Mouse (Mus musculus) adipocyte (in vitro differentiated cells): Measurements from ENCODE around the gene Trove2.
A peak's percentile ranks its signal among the peaks of the same experiment; 100 is the strongest.

Experiments
- DNase-seq: peaks from one replicate; pipeline ENCODE4 v3.0.0-alpha.2; 2016; ENCODE audit warnings: low spot score

The Trove2 gene

DNA sequence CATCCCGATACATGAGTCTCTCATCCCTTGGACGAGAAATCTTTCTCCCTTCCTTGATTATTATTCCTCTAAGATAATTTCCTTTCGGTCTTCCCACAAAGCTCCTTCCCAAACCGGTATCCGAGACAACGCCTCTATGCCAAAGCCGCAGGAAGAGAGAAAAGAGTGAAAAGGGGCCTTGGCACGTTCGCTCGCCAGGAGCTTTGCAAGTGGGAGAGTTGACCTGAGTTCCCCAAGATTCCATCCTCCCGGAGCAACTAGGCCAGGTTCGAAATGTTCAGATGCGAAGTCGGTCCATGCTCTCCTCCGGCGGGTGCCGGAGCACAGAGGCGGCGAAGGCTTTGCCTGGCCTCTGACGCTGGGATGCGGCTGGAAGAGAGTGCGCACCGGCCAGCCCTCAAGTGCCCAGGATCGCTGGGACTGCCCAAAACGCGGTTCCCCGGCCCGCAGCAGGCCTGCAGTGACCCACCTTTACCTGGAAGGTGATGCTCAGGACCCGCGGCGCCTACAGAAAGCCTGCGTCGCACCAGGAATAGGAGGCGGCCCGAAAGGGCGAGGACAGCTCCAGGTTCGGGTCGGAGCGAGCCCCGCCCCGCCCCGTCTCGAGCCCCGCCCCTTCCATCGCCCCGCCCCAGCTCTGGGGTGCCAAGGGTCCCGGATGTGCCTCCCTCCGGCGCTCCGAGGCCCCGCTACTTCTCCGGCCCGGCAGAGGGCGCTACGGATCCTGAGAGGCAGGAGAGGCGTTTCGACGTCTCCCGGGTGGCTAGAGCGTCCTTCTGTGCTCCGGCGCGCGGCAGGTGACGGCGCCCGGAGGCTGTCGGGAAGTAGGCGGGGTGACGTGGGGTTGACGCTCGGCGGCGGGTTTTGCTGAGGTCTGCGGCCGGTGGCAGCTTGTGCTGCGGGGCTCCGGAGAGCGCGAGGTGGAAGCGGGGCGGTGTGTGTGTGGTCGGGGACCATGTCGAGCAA lies at the start of gene Trove2, which contains the start of gene Uchl5:
Gene Trove2, minus strand, starts transcription at position 623 of the 966 bp plus-strand sequence.
Gene Uchl5, plus strand, starts transcription at position 827 of the 966 bp plus-strand sequence.
- peak; percentile 96 for DNase-seq

DNA sequence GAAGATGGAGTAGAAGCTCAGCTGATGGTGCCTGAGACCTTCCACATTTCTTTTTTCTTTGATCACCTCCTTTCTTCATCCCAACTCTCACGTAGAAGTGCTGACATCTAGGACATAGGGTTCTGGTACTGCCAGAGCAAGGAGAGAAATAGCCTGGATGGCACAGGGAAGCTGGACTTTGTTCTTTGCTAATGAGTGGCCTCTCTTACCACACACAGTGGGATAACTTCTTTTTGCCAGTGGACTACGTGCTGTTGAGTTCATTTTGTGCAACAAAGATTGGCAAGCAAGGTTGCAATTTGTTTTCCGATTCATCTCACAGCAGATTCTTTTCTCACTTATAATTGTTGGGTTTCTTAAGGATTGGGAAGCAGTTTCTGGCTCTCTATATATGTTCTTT lies 45.8 kb upstream of the Trove2 start:
- DNase-seq, result no peak

DNA sequence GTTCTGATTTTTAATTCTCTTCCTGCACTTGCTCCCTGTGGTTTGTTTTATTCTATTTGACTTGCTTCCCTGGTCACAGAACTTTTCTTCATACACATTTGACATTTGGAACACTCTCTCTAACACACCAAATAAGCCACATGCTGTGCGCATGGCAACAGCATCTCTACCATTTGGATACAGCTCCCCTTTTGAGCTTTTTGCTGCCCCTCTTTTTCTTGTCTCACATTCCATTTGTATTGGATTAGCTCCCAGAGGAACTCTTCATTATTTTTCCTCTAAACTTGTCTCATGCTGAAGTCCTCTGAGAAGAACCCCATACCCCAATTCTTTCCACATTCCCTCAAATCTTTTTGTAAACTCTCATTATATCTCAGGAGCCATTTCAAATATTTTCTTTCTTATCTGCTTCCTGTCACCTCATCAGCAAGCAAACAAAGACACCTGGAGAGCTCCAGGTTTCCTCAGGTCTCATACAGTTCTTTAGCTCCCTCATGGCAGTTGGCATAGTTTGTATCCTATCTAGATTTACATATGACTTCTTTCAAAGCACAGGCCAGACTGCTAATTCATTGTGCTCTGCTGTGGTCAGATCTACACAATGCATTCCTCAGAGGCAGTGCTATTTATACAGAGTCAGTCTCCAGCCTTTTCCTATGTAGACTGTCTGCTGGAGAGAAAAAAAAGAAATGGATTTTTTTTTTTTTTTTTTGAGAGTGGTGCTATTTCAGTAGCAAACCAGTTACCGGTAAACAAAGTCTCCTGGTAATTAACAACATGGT lies 43.4 kb upstream of the Trove2 start:
- DNase-seq, result no peak

DNA sequence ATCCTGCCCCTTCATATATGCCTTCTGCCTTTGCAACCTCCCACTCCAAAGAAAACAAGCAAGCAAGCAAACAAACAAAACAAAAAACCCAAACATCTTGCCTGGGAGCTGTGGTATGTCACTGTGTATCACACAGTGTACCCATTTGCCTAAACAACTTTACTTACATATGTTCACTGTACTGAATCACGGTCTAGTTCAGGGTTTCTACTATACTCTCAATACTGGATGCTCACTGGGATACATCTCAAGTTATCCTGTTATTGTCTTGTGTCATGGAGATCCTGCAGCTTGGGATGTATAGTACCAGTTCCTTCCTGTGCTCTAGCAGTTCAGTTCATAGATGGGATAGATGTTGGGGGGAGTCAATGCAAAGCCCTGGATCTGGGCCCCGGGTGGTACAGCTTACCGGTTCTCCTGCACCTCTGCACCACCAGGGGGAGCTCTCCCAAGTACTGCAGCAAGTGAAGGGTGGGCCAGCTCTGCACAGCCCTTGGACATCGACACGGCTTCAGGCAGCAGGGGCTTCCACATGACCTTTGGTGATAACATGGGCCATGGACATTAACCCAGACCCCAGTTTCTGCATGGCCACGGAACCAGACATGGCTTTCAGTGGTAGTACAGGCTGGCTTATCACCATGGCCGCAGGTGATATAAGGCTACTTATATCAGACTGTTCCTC lies 37.0 kb upstream of the Trove2 start:
- DNase-seq, result no peak

DNA sequence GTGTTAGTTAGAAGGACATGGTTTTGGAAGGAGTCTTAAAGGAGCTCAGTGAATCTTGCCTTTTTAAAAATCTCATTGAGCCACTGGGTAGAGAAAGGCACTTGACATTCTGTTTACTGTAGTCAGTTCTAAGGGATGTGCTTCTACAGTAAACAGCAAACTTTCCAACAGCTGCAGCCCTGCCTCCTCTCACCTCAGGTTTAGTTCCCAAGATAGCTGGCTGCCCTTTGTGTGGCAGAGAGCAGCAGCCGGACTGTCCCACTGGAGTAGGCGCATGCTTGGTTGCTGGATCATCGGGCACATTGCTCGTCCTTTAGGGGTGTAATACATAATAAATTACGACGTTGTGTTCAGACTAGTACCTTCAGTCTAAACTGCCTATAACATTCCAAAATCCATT lies 32.2 kb upstream of the Trove2 start:
- DNase-seq, result peak; percentile 74

DNA sequence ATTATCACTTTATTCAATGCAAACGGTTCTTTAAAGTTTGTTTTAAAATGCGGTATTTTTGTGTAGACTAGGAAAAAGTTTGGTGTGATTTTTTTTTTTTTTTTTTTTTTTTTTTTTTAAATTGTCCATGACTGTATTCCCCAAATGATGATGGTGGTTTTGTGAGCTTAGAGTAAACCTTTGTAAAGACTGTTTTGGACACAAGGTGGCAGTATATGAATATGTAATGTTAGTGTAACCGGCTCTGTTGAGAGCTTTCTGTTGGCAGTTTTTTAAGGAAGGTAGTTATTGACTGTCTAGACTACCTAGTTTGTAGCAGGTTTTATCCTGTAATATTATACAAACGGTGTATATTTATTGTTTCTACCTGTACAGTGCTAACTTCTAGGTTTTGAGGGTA lies 26.7 kb upstream of the Trove2 start:
- peak; percentile 91 for DNase-seq

DNA sequence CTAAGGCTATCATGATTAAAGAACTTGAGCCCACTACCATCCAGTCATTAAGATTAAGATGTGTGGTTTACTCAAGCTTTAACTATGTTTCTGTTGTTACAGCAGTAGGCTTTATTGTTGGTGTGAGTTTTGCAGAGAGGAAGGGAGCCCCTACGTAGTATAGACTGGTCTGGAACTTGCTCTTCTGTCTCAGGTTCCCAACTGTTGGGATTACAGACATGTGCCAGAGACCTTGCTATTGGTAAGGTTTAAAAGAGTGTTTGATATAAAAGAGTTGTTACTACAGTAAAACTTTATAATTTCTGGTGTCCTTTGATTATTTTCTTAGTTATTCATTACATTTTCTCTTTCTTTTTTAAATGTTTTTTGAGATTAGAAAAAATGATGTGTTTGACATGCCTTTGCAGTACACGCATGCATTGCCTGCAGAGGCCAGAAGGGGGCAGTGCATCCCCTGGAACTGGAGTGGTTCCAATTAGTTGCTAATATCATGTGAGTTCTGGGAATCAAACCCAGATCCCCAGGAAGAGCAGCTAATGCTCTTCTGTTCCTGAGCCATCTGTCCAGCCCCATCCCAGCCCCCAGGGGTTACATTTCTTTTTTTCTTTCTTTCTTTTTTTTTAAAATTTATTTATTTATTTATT lies 11.8 kb upstream of the Trove2 start:
- no peak for DNase-seq

DNA sequence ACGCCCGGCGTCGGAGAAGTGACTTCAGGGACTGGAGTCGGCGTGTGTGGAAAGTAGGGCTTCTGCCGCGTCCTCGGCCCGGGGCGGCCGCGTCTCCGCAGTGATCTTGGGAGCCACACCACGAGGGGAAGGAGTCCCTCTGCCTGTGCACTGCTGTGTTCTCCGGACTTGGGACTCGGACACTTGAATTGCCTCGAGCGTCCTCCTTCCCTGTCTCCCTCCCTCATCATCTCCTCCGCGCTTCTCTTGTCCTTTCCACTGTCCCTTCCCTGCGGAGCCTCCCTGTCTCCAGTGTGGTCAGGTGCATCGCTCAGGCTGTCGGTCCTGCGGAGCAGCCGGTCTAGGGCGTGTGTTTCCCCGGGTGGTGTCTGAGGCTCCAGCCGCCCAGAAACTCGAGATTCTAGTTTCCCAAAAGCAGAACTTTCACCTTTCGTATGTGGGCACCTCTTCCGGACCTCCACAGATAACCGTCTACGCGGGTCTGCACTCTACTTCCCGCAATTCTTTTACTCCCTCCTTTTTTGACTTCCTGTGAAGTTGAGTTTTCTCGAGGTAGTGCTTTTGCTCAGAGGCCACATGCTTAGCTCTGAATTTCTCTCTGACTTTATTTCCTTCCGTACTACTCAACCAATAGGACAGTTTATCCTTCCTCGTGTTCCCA lies 820 bp upstream of the Trove2 start:
- DNase-seq, result peak; percentile 25

DNA sequence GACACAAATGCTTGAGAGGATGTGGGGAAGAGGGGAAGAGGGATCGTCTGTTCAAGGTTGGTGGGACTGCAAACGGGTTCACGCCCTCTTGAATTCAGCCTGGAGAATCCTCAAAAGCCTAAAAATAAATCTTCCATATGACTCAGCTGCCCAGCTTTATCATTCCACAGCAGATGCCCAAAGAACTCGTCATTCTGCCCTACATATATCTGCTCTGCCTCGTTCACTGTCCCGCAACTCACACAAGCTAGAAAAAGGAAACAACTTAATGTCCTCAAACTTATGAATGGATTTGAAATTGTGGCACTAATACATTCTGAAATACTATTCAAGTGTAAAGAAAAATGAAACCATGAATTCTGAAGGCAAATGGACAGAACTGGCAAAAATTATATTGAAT lies 3.0 kb downstream of the Trove2 start:
- DNase-seq, result no peak

DNA sequence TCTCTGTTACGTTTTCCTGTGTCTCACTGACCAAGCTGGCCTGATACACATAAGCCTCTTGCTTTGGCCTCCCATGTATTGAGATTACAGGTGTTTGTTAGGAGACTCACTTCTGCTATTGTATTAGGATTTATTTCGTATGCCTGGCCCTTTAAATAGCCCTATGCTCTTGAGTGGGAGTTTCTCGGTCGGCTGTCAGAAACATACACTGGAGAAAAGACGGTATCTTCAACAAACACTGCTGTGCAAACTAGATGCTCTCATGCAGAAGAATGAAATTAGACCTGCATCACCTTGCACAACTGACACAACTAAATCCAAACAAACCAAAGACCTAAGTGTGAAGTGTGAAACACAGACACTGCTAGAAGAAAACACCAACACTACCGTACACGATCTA lies 3.8 kb downstream of the Trove2 start:
- no peak for DNase-seq

DNA sequence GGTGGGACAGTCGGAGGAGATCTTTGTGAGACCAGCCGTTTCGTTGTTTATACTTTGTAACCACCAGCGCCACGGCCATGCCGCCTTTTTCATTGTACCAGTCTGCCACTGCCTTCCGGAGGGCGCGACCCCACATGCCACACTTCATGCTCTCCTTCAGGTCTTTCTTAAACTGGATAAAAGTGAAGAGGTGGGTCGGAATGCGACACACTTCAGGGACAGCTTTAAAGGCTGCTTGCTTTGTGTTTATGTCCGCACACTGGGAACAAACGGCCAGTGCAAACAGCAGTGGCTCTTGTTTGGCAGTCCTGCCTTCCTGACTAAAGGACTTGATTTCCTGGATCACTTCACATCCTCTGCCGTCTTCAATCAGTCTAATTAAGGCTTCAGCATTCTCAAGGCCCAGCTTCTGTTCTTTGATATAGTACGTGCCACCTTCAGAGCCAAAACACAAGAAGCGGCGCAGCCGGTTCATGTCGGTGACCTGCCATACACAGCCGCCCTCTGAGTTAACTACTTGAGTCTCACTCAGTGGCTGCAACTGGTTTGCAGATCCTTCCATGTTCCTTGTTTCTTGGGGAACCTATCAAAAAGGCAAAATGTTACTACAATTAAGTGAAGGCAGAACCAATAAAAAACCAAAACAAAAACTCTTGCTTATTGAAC lies 6.3 kb downstream of the Trove2 start:
- DNase-seq, result no peak

DNA sequence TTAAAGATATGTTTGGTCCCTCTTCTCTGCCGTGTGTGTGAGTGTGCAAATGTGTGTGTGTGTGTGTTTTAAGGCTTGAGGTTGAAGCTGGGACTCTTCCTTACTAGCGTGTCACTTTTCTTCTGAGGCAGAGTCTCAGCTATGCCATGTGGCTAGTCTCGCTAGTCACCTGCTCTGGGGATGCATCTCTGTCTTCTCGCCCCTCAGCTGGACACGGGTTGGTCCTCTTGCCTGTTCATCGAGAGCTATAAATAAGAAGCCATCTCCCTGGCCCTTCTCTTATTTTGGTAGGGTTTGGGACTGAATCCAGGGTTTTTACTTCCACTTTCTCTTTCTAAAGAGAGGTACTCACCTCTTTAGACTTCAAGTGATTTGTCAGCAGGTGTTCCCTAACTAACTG lies 10.6 kb downstream of the Trove2 start:
- no peak for DNase-seq

DNA sequence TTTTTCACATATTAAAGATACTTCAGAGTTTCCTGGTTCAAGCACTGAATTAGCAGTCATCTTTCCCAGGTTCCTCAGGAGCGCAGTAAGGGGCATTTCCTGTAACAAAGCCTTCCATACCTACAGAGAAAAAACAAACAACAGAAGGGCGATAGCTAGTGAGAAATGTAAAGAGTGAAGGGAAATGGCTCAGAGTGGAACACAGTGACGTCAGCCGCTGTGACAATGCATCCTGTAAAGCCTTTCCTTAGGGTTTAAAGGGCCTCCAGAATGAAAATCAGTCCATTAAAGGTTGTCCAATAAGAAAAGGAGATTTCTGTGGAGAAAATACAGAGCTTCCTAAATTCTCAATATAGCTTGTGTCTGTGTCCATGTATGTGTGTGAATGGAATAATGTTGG lies 11.1 kb downstream of the Trove2 start:
- DNase-seq, result no peak

DNA sequence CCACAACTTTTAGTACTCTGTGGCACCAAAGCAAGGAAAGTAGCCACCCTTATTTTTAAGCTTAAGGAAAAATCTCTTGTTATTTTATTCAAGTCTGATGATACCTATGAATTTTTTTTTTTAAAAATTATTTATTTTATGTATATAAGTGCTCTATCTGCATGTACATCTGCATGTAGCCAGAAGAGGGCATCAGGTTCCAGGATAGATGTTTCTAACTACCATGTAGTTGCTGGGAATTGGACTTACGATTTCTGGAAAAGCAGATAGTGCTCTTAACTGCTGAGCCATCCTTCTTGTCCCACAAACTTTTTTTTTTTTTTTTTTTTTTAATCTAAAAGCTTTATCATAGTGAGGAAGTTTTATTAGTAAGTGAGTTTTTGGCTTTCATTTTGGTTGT lies 12.4 kb downstream of the Trove2 start:
- DNase-seq, result peak; percentile 26

DNA sequence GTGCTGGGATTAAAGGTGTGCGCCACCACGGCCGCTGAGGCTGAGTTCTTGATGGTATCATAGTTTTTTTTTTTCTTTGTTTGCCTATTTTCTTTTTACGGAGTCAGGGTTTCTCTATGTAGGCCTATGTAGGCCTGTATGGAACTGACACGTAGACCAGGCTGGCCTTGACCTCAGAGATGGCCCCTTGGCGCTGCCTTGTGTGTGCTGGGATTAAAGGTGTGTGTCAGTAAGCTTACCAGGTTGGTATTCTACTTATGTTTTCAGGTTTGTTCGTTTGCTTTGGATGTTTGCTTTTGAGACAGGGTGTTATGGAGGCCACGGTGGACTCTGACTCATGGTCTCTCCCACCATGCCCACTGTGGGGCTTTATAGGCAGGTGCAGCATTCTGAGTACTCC lies 14.7 kb downstream of the Trove2 start:
- DNase-seq, result no peak

DNA sequence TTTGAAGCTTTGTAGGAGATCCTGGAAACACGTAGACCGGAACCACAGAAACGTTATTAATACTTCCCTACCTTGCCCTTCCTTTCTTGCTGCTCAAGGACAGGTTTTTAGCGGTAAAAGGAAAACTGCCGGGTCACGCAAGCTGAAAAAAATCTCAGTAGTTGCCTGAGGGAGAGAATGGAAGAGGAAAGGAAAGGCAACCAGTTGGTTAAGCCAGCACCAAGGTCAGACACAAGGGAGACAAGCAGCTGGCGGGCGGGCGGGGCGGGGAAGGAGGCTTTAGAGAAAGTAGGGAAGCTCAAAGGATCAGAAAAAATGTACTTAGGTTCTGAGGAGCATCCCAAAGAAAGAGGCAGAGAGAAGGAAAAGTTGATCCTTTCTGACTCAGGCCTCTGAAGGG lies 31.0 kb downstream of the Trove2 start:
- no peak for DNase-seq

DNA sequence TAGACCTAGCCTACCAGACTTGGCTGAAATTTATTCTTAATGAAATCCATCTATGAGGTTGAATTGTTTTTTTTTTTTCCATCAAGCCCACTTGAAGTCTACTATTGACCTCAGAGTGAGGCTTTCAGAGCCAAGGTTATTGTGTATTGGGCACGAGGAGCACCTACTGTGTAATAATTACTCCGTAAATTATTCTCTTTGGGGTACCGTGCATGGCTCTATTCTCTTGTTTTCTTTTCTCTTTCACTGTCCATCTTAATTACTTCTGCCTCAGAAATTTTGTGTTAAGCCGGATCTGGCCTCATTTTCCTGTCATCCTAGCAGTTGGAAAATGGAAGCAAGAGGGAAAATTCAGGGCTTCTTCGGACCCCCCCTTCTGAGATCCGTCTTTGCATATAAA lies 34.7 kb downstream of the Trove2 start:
- no peak for DNase-seq

DNA sequence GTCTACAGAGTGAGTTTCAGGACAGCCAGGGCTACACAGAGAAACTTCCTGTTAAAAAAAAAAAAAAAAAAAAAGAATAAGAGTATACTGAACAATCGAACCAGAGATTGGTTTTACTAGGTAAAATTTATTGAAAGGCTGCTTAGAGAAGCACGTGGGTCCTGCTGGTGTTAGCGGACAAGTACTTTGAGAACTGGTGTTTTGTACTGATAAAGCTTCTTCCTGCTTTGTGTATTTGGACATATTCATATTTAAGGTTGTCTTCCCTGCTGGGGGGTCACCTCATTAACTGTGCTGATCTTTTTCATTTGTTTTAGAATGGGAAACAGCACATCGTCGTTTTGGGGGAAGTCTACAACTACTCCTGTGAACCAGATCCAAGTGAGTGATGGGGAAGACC lies 35.5 kb downstream of the Trove2 start:
- no peak for DNase-seq

DNA sequence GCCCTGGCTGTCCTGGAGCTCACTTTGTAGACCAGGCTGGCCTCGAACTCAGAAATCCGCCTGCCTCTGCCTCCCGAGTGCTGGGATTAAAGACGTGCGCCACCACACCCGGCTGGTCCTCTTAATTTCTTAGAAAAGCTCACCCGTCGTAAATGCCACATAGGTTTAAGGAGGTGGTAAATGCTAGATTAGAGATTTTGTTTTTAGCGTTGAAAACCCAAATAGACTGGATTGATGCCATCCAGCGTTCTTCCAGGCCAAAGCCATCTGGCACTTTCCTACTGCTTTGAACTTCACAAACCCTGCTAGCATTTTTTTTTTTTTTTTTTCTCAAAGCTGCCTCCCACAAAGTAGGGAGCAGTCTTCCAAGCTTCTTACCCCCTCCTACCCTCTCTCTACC lies 36.3 kb downstream of the Trove2 start:
- DNase-seq, result peak; percentile 21

DNA sequence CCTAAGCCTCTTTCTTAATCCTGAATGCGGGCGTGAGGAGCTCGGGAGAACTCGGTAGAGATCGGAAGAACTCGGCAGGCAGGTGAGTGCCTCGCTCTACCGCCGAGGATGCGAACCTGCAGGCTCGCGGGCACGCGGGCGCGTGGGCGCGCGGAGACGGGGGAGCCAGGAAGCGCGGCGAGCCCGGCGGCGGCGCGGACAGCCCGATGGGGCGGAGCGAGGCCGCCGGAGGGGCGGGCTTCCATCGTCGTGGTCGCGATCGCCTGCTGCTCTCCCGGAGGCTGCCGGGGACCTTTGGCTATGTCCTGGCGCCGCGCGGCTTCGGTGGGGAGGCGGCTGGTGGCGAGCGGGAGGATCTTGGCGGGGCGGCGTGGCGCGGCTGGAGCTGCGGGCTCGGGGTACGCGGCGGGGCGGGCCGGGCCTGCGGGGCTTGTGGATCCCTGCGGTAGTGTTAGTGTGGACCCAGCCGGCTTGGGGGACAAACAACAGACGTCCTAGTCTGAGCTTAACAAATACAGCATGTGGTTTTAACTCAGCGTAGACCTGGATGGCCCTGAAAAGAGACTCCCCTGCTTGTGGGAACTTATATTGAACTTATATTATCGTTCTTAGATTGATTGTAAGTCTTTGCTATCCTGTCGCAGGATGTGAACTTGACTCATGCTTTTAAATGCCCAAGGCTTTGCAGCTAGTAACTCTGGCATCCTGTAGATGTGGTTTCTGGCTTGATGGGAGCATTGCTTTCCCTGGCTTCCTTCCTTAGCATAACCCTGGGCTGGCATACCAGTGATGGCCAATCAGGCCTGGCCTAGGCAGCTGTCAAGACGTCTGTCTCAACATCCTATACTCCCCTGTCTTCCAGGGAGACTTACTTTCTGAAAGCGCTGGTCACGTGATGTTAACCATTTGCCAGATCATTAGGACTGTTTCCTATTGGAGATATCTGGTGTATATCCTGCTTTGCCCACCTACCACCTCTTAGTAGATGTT lies 37.2 kb downstream of the Trove2 start:
- DNase-seq, result peak; percentile 68
